Mouse (Mus musculus): ENCODE data around the gene Gm20498. TPM values are rescaled to one million over a fixed set of nuclear protein-coding genes. Genes with fewer than 3 reads are reported as not detected.
"Not testable (repeated sequence)": the region's sequence is repeated elsewhere in the genome, so short reads cannot be mapped to it uniquely, and the experiment has no call there.

The Gm20498 gene
- polyA plus RNA-seq, 1 experiment from 2014 or later: 19.0 TPM

DNA sequence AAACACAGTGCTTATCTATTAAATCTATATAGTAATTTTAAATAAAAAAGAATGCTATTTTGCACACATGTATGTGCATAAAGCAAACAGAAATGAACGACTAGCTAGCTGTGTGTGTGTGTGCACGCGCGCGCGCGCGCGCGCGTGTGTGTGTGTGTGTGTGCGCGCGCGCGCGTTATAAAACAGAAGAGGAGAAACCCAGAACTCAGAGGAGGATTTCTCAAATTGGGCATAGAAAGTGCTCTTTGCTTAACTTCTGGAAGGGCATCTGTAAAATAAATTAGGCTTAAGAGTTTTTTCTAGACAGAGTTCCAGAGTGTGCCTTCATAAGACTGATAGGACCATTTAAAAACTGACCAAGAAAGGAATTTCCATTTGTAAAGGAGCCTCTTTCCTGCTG, 49.0 kb downstream of the Gm20498 start:
- DNase-seq (ENCODE audit: low spot score): peak; percentile 50
- Histone ChIP-seq H3K4me1 (ENCODE audit: insufficient read depth, low read depth, low read length) (no peaks in the 10 kb centered on the region), H3K9me3 (ENCODE audit: low read length) (no peaks in the 10 kb centered on the region), H3K27ac (ENCODE audit: low read length) (no peak overlapping the region), H3K9ac (replicated peaks; ENCODE audit: low read depth) (no peak overlapping the region), H3K36me3 (ENCODE audit: insufficient read depth, low read length) (no peaks in the 10 kb centered on the region), H3K4me3 (ENCODE audit: low read depth, low read length) (peak overlapping the region; percentile 66), H3K27me3 (replicated peaks; ENCODE audit: insufficient read depth, low read length) (no peaks in the 10 kb centered on the region), H3K4me2 (replicated peaks; ENCODE audit: low read depth, low read length) (peak overlapping the region; percentile 60)
- ATAC-seq: no peak
- no peak for TF ChIP-seq EP300 (IDR thresholded peaks at IDR 0.05)
- TF ChIP-seq CTCF (IDR thresholded peaks at IDR 0.05): no peak
- 32% methylated on average over 17 of the region's 17 CpGs for WGBS

DNA sequence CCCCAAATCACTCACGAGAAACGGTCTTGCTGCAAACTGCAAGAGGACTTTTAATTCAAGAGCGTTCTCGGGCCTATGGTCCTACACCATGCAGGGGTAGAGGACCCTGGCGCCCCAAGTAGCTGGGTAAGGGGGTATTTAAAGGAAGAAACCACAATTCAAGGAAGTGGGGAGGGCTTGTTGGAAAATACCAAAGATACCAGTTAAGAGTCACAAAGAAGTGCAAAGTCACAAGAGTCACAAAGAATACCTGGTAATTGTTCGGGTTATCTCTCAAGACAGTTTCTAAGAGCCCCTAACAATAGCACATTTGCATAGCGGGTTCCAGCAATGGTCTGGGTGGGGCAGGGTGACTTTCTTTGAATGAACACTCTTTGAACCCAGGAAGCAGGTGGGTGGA, 73.7 kb downstream of the Gm20498 start:
- not testable (repeated sequence) for ATAC-seq; H3K9ac ChIP-seq (replicated peaks; ENCODE audit: low read depth); DNase-seq (ENCODE audit: low spot score); H3K9me3 ChIP-seq (ENCODE audit: low read length); H3K27me3 ChIP-seq (replicated peaks; ENCODE audit: insufficient read depth, low read length); H3K4me1 ChIP-seq (ENCODE audit: insufficient read depth, low read depth, low read length); H3K4me3 ChIP-seq (ENCODE audit: low read depth, low read length); H3K36me3 ChIP-seq (ENCODE audit: insufficient read depth, low read length); H3K27ac ChIP-seq (ENCODE audit: low read length); H3K4me2 ChIP-seq (replicated peaks; ENCODE audit: low read depth, low read length)
- WGBS: 95% methylated on average over 7 of the region's 7 CpGs

DNA sequence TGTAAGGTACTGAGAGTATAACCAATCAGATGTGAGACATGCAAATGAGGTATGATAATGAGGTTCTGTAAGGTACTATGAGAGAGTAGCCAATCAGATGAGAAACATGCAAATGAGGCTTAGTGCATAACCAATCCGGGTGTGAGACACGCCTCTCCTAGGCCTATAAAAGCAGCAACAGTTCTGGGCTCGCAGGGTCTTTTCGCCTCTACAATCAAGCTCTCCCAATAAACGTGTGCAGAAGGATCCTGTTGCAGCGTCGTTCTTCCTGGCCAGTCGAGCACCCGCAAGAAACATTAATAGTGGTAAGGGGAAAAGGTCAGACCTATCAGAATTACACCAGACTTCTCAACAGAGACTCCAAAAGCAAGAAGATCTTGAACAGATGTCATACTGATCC, 93.7 kb downstream of the Gm20498 start:
- WGBS: 90% methylated on average over 9 of the region's 9 CpGs
- not testable (repeated sequence) for ATAC-seq; H3K9me3 ChIP-seq (ENCODE audit: low read length); DNase-seq (ENCODE audit: low spot score); H3K36me3 ChIP-seq (ENCODE audit: insufficient read depth, low read length); H3K4me1 ChIP-seq (ENCODE audit: insufficient read depth, low read depth, low read length); H3K4me2 ChIP-seq (replicated peaks; ENCODE audit: low read depth, low read length); H3K9ac ChIP-seq (replicated peaks; ENCODE audit: low read depth); H3K27ac ChIP-seq (ENCODE audit: low read length); H3K4me3 ChIP-seq (ENCODE audit: low read depth, low read length); H3K27me3 ChIP-seq (replicated peaks; ENCODE audit: insufficient read depth, low read length)

DNA sequence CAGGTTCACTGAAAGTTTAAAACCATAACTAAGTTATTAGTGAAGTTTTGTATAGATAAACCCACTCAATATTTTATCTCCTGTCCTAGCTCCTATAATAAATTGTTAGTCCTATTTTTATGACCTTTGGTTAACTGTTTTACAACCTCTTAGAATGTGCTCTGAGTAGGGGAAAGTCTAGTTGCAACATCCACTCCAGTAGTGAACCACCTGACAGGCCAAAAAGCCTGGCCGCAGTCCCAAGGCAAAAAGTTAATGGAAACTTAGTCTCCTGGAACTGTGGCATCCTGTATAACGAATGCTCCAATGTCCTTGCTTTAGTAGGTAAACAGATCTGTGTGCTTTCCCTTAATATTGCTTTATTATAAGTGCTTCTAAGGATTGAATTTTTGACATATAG, 97.9 kb downstream of the Gm20498 start:
- not testable (repeated sequence) for H3K36me3 ChIP-seq (ENCODE audit: insufficient read depth, low read length); H3K9ac ChIP-seq (replicated peaks; ENCODE audit: low read depth); DNase-seq (ENCODE audit: low spot score); H3K27ac ChIP-seq (ENCODE audit: low read length); H3K27me3 ChIP-seq (replicated peaks; ENCODE audit: insufficient read depth, low read length); H3K4me1 ChIP-seq (ENCODE audit: insufficient read depth, low read depth, low read length); H3K9me3 ChIP-seq (ENCODE audit: low read length); ATAC-seq; H3K4me3 ChIP-seq (ENCODE audit: low read depth, low read length); H3K4me2 ChIP-seq (replicated peaks; ENCODE audit: low read depth, low read length)
- WGBS: 75% methylated on average over 2 of the region's 2 CpGs

DNA sequence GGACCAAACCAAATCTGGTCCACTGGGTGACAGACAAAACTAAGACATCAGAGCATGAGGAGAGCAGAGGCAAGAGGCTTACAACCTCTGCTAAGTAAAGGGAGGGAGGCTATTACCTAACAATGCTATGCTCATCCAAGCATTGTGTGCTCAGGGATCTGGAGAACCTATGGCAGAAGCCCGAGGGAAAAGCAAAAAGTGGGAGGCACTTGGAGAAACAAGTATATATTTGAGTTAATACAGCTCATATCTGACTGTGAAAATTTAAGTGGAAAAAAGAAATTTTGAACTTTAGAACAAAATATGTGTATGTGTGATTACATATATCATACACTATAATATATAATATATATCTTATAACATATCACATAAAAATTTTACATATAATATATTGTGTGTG, 110.9 kb downstream of the Gm20498 start, which contains the start of gene Adam4:
Gene Adam4, minus strand, starts transcription at position 101 of the 400 bp plus-strand sequence.
- ATAC-seq (no peak), DNase-seq (ENCODE audit: low spot score) (no peak)
- H3K9me3 ChIP-seq (ENCODE audit: low read length): peaks cover 5% of the 10 kb centered on the region
- no peak within 1 kb of the TSS for H3K4me2 ChIP-seq (replicated peaks; ENCODE audit: low read depth, low read length)
- H3K27me3 ChIP-seq (replicated peaks; ENCODE audit: insufficient read depth, low read length): no peaks in the 10 kb centered on the region
- WGBS: 82% methylated on average over 1 of the region's 1 CpGs
- no peak within 1 kb of the TSS for H3K9ac ChIP-seq (replicated peaks; ENCODE audit: low read depth)
- H3K4me3 ChIP-seq (ENCODE audit: low read depth, low read length): no peak within 1 kb of the TSS
- TF ChIP-seq CTCF (IDR thresholded peaks at IDR 0.05): no peak
- no peaks in the 10 kb centered on the region for H3K36me3 ChIP-seq (ENCODE audit: insufficient read depth, low read length)
- H3K27ac ChIP-seq (ENCODE audit: low read length): no peak within 1 kb of the TSS
- no peaks in the 10 kb centered on the region for H3K4me1 ChIP-seq (ENCODE audit: insufficient read depth, low read depth, low read length)

DNA sequence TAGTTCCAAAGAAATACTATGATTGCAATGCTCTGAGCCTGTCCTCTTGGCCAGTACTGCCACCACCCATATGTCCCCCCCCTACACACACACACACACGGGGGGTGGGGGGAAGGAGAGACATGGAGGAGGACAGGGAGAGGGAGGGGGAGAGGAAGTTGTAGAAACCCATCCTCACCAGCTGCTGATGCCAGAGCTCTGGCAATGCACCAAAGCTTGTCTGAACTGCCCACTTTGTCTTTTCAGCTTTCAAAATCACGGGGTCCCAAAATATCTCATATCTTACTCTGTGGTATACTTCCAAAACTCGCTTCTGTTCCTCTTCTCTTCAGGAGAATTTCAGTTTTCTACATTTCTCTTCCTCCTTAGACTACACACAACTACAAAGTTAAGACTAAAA, 119.5 kb downstream of the Gm20498 start:
- Histone ChIP-seq H3K27ac (ENCODE audit: low read length) (no peak overlapping the region), H3K9ac (replicated peaks; ENCODE audit: low read depth) (no peak overlapping the region), H3K4me2 (replicated peaks; ENCODE audit: low read depth, low read length) (no peak overlapping the region), H3K27me3 (replicated peaks; ENCODE audit: insufficient read depth, low read length) (no peaks in the 10 kb centered on the region), H3K36me3 (ENCODE audit: insufficient read depth, low read length) (no peaks in the 10 kb centered on the region), H3K4me3 (ENCODE audit: low read depth, low read length) (no peak overlapping the region), H3K9me3 (ENCODE audit: low read length) (no peaks in the 10 kb centered on the region), H3K4me1 (ENCODE audit: insufficient read depth, low read depth, low read length) (no peaks in the 10 kb centered on the region)
- ATAC-seq: no peak
- no peak for DNase-seq (ENCODE audit: low spot score)
- TF ChIP-seq CTCF (IDR thresholded peaks at IDR 0.05) (no peak), EP300 (IDR thresholded peaks at IDR 0.05) (no peak)
- WGBS: 68% methylated on average over 3 of the region's 3 CpGs

DNA sequence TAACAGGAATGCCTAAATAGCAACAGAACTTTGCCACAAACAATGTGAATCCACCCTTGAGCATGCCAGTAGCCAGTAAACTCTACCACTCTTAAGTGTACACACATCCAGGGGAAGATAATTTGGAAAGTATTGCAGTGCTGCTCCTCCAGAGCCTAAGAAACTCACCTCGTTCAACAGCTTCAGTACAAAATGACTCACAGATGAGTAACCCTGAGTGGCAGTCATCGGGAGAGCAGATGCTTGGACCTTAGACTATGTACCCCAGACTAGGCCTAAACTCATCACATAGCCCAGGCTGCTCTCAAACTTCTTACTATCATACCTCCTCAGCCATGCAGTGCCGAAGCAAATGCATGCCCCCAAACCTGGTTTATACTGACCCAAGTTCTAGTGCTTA, 123.7 kb downstream of the Gm20498 start:
- H3K27me3 ChIP-seq (replicated peaks; ENCODE audit: insufficient read depth, low read length): no peaks in the 10 kb centered on the region
- no peak overlapping the region for H3K27ac ChIP-seq (ENCODE audit: low read length)
- no peak overlapping the region for H3K9ac ChIP-seq (replicated peaks; ENCODE audit: low read depth)
- no peak overlapping the region for H3K4me2 ChIP-seq (replicated peaks; ENCODE audit: low read depth, low read length)
- no peak overlapping the region for H3K4me3 ChIP-seq (ENCODE audit: low read depth, low read length)
- ATAC-seq (no peak), DNase-seq (ENCODE audit: low spot score) (no peak)
- TF ChIP-seq CTCF (IDR thresholded peaks at IDR 0.05) (no peak), EP300 (IDR thresholded peaks at IDR 0.05) (no peak)
- H3K9me3 ChIP-seq (ENCODE audit: low read length): no peaks in the 10 kb centered on the region
- no peaks in the 10 kb centered on the region for H3K4me1 ChIP-seq (ENCODE audit: insufficient read depth, low read depth, low read length)
- no peaks in the 10 kb centered on the region for H3K36me3 ChIP-seq (ENCODE audit: insufficient read depth, low read length)
- WGBS: 86% methylated on average over 3 of the region's 3 CpGs
